Mouse (Mus musculus): ENCODE measurements around the gene 1700069L16Rik. TPM values are rescaled to one million over a fixed set of nuclear protein-coding genes. Genes with fewer than 3 reads are reported as not detected.

Gene 1700069L16Rik
- polyA plus RNA-seq, 1 experiment from 2014 or later, result not detected

DNA sequence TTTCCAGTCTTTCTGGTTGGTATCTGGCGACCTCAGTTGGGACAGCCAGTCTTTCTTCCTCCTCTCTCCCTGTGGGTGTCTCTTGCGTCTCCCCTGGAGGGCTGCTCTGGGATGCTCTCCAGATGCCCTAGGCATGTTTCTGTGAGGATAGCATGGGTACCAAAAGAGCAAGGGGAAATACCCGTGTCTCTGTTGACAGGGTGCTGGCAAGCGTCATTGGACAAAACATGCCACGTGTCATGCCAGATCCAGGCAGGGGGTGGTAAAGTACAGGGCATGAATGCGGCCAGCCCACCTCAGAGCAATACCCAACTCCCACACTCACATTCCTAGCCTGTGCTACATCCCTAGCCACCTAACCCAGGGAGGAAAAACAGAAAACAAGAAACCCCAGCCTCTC lies 2.0 kb upstream of the 1700069L16Rik start:
- WGBS, result 81% methylated on average over 6 of the region's 6 CpGs
- Histone ChIP-seq H3K9ac (ENCODE audit: low read depth, low read length) (no peak overlapping the region), H3K9me3 (ENCODE audit: control insufficient read depth, low read length) (no peaks in the 10 kb centered on the region), H3K4me3 (ENCODE audit: low read length) (no peak overlapping the region), H3K4me2 (ENCODE audit: low read length) (no peak overlapping the region), H3K36me3 (ENCODE audit: control insufficient read depth, insufficient read depth, low read length) (no peaks in the 10 kb centered on the region), H3K27me3 (replicated peaks; ENCODE audit: control insufficient read depth, insufficient read depth, low read length) (no peaks in the 10 kb centered on the region), H3K27ac (ENCODE audit: low read depth, low read length) (no peak overlapping the region), H3K4me1 (ENCODE audit: control insufficient read depth, insufficient read depth, low read depth, low read length) (peaks cover 11% of the 10 kb centered on the region)
- ATAC-seq, result no peak

DNA sequence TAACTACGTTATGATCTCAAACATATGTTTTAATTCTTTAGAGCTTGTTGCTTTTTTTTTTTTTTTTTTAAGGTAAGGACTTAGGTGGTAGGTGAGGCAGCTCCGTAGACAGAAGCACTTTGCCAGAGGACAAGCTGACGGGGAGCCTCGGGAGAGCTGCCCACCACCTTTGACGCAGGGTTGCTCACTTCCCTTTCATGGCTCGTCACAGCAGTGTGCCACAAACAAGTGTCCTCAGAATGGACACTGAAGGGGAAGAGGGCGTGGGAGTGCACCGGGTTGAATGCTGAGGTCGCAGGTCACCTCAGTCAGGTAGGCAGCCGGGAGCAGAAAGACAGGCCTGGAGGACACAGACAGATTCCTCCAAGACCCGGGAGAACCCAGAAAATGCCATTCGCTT lies 845 bp upstream of the 1700069L16Rik start:
- Histone ChIP-seq H3K4me2 (ENCODE audit: low read length) (no peak overlapping the region), H3K36me3 (ENCODE audit: control insufficient read depth, insufficient read depth, low read length) (no peaks in the 10 kb centered on the region), H3K4me3 (ENCODE audit: low read length) (no peak overlapping the region), H3K9me3 (ENCODE audit: control insufficient read depth, low read length) (no peaks in the 10 kb centered on the region), H3K27me3 (replicated peaks; ENCODE audit: control insufficient read depth, insufficient read depth, low read length) (no peaks in the 10 kb centered on the region), H3K4me1 (ENCODE audit: control insufficient read depth, insufficient read depth, low read depth, low read length) (peaks cover 7% of the 10 kb centered on the region), H3K27ac (ENCODE audit: low read depth, low read length) (no peak overlapping the region), H3K9ac (ENCODE audit: low read depth, low read length) (no peak overlapping the region)
- ATAC-seq, result no peak
- 66% methylated on average over 12 of the region's 12 CpGs for WGBS

DNA sequence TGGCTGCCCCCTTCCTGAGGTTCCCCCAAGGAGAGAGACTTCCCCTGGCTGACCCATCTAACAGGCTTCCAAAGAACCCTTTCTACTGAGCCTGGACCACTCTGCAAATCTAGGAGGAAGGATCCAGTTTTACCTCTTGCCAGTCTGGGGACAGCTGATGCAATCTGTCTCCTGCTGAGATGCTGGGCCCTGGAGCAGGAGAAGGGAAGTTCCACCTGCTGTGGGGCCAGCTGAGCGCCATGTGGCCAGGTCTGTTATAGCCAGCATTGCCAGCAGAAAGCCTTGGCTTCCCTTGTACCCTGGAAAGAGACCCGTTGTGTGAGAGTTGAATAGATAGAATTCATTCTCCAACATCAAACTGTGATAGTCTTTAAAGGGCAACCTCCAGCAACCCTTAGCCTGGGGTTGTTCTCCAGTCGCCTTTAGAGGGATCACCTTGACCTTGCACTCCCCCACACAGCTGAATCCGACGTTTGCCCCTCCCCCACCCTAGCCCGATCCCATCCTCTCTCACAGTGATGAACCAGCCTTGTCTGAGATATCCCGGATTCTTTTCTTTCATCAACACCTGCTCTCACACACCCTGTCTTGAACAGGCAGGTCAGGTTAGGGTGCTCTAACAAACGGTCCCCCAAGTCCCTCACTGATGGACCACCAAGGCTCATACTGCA lies 870 bp downstream of the 1700069L16Rik start:
- H3K4me1 ChIP-seq (ENCODE audit: control insufficient read depth, insufficient read depth, low read depth, low read length), result peaks cover 11% of the 10 kb centered on the region
- no peak overlapping the region for H3K4me3 ChIP-seq (ENCODE audit: low read length)
- 0 out of 2 replicates have a peak, but pooled peaks have one; percentile 3 for ATAC-seq
- no peak overlapping the region for H3K9ac ChIP-seq (ENCODE audit: low read depth, low read length)
- no peak overlapping the region; the same call in 1 of the 2 replicates for H3K27ac ChIP-seq (ENCODE audit: low read depth, low read length)
- no peaks in the 10 kb centered on the region for H3K9me3 ChIP-seq (ENCODE audit: control insufficient read depth, low read length)
- no peaks in the 10 kb centered on the region for H3K36me3 ChIP-seq (ENCODE audit: control insufficient read depth, insufficient read depth, low read length)
- 33% methylated on average over 8 of the region's 8 CpGs for WGBS
- no peak overlapping the region for H3K4me2 ChIP-seq (ENCODE audit: low read length)
- H3K27me3 ChIP-seq (replicated peaks; ENCODE audit: control insufficient read depth, insufficient read depth, low read length), result no peaks in the 10 kb centered on the region

DNA sequence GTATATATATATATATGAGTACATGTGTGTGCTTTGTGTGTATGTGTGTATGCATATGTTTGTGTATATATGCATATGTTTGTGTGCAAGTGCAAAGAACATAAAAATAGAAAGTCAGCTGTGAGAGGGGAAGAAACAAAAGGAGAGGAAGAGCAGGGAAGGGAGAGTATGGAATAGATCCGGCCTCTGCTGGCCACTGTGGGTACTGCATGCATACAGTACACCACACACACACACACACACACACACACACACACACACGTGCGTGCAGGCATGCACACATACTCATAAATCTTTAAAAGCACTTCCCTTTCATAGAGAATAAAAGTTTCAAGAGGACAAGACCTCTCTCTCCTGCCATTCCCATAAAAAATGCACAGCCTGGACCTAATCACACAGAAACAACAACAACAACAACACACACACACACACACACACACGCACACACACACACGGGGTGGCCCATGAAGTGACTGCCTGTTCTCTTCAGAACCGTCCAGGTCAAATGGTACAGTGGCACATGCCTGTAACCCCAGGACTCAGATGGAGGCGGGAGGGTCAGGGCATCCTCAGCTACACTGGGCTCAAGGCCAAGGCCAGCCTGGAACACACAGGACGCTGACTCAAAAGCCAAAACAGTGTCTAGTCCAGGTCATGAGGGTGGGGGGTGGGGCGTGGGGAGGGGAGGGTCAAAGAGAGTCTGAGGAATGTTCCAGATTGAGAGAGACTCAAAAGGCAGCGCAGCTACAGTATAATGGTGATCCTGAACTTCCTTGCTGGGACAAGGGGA lies 2.2 kb downstream of the 1700069L16Rik start:
- WGBS, result 85% methylated on average over 10 of the region's 10 CpGs
- no peak overlapping the region for H3K4me3 ChIP-seq (ENCODE audit: low read length)
- H3K9me3 ChIP-seq (ENCODE audit: control insufficient read depth, low read length), result no peaks in the 10 kb centered on the region
- no peak overlapping the region for H3K9ac ChIP-seq (ENCODE audit: low read depth, low read length)
- H3K27ac ChIP-seq (ENCODE audit: low read depth, low read length), result no peak overlapping the region
- no peaks in the 10 kb centered on the region for H3K27me3 ChIP-seq (replicated peaks; ENCODE audit: control insufficient read depth, insufficient read depth, low read length)
- H3K36me3 ChIP-seq (ENCODE audit: control insufficient read depth, insufficient read depth, low read length), result no peaks in the 10 kb centered on the region
- no peak for ATAC-seq
- H3K4me1 ChIP-seq (ENCODE audit: control insufficient read depth, insufficient read depth, low read depth, low read length), result peaks cover 11% of the 10 kb centered on the region
- H3K4me2 ChIP-seq (ENCODE audit: low read length), result no peak overlapping the region

DNA sequence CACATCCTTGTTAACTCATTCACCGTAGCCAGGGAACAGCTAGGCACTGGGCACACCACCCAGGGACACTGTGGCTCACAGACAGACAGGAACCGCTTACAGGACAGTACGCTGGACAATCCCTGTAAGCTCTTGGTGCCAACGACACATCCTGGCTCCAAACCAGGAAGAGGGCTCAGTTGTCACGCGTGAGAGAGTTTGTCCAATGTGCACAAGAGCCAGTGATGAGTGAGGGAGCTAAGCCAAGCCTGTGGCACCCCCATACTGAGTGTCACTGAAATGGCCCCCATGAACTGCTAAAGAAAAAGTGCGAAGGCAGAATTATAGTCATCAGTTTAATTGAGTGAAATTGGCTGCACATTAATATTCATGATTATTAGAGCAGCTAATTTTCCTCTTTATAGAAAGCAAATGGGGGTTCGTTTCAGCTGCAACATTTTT lies 5.3 kb downstream of the 1700069L16Rik start:
- H3K27ac ChIP-seq (ENCODE audit: low read depth, low read length), result peak overlapping the region; percentile 48
- H3K4me2 ChIP-seq (ENCODE audit: low read length), result no peak overlapping the region
- H3K27me3 ChIP-seq (replicated peaks; ENCODE audit: control insufficient read depth, insufficient read depth, low read length), result no peaks in the 10 kb centered on the region
- H3K4me3 ChIP-seq (ENCODE audit: low read length), result no peak overlapping the region
- no peaks in the 10 kb centered on the region for H3K36me3 ChIP-seq (ENCODE audit: control insufficient read depth, insufficient read depth, low read length)
- H3K9me3 ChIP-seq (ENCODE audit: control insufficient read depth, low read length), result no peaks in the 10 kb centered on the region
- 47% methylated on average over 8 of the region's 8 CpGs for WGBS
- peaks cover 28% of the 10 kb centered on the region for H3K4me1 ChIP-seq (ENCODE audit: control insufficient read depth, insufficient read depth, low read depth, low read length)
- ATAC-seq, result no peak
- no peak overlapping the region for H3K9ac ChIP-seq (ENCODE audit: low read depth, low read length)

DNA sequence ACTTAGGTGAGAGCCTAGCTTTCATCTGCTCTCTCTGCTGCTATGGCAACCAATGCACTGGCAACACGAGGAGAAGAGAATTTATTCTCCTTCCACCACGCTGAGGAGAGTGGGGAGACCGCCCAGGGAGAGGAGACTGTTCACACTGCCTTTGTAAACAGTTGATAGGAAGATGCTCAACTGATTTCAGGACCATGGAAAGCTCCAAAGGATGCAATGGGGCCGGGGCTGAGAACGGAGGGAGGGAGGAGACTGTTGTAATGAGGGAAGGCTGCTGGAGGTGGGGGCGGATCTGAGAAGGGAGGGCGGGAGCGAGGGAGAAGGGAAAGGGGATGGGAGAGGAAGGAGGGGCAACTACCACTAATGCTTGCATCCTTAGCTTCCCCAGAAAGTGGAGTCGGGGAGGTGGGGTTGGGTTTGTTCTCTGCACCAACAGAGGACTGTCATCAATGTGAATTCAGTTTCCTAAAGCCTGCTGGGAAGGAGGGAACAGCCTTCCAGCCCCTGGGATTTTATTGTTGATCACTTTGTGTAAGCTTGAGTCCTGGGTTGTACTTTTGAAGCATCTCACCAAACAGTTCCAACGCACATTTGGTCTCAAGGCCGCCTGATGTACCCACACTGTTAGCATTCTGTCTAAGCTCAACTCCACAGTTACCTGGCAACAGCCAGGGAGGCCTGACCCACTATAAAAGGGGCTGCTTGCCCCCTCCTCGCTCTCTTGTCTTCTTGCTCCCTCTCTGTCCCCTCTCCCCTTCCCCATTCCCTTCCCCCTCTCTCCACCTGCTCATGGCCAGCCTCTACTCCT lies 7.8 kb downstream of the 1700069L16Rik start:
- Histone ChIP-seq H3K4me3 (ENCODE audit: low read length) (no peak overlapping the region), H3K36me3 (ENCODE audit: control insufficient read depth, insufficient read depth, low read length) (no peaks in the 10 kb centered on the region), H3K4me2 (ENCODE audit: low read length) (peak overlapping the region; percentile 34; the same call in 1 of the 2 replicates), H3K9ac (ENCODE audit: low read depth, low read length) (no peak overlapping the region), H3K4me1 (ENCODE audit: control insufficient read depth, insufficient read depth, low read depth, low read length) (peaks cover 26% of the 10 kb centered on the region), H3K27me3 (replicated peaks; ENCODE audit: control insufficient read depth, insufficient read depth, low read length) (no peaks in the 10 kb centered on the region), H3K27ac (ENCODE audit: low read depth, low read length) (peak overlapping the region; percentile 83), H3K9me3 (ENCODE audit: control insufficient read depth, low read length) (no peaks in the 10 kb centered on the region)
- WGBS, result 4% methylated on average over 12 of the region's 12 CpGs
- peak; percentile 92 for ATAC-seq

DNA sequence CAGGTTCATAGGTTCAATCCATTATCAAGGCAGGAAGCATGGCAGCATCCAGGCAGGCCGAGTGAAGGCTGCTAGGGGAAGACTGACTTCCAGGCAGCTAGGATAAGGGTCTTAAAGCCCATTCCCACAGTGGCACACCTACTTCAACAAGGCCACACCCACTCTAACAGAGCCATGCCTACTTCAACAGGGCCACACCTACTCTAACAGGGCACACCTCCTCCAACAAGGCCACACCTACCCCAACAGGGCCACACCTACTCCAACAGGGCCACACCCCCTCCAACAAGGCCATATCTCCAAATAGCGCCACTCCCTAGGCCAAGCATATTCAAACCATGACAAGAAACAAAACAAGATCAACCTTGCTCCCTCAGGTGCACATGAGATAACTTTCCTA lies 11.7 kb downstream of the 1700069L16Rik start:
- Histone ChIP-seq H3K36me3 (ENCODE audit: control insufficient read depth, insufficient read depth, low read length) (no peaks in the 10 kb centered on the region), H3K4me2 (ENCODE audit: low read length) (no peak overlapping the region), H3K9me3 (ENCODE audit: control insufficient read depth, low read length) (no peaks in the 10 kb centered on the region), H3K27ac (ENCODE audit: low read depth, low read length) (no peak overlapping the region), H3K27me3 (replicated peaks; ENCODE audit: control insufficient read depth, insufficient read depth, low read length) (no peaks in the 10 kb centered on the region), H3K4me1 (ENCODE audit: control insufficient read depth, insufficient read depth, low read depth, low read length) (peaks cover 18% of the 10 kb centered on the region), H3K9ac (ENCODE audit: low read depth, low read length) (no peak overlapping the region), H3K4me3 (ENCODE audit: low read length) (no peak overlapping the region)
- ATAC-seq, result no peak
- 71% methylated on average over 2 of the region's 2 CpGs for WGBS

DNA sequence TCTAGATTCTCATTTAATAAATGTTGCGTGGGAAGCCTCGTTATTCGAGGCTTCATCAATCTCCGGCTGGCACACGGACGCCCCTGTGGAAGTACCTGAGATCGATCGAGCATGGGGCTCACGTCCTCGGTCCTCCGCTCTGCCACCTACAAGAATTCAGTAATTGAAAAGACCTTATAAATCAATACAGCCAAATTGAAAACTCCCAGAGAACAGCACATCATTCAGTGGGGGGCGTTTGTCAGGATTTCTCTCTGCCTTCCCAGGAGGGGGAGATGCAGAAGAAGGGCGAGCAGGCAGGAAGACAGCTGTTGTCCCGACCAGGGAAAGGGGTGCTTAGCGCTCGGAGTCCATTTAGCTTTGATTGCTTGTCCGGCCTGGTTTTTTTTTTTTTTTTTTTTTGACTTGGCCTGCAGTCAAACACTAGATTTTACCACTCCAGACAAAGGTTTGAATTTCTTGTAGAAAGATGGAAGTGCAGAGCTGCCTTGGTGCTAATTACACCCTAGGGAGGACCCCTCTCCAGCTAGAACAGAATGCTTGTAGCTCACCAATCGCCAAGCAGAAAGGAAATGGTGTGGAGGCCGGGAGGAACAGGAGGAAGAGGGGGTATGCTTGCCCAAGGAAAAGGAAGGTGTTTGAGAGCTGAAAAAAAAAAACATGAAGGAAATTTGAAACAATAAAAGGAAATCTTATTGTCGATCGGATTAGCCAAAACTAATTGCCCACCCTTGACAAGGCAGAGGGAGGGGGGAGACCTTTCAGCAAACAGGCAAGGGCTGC lies 20.6 kb downstream of the 1700069L16Rik start:
- peaks cover 12% of the 10 kb centered on the region for H3K4me1 ChIP-seq (ENCODE audit: control insufficient read depth, insufficient read depth, low read depth, low read length)
- H3K9ac ChIP-seq (ENCODE audit: low read depth, low read length), result no peak overlapping the region
- H3K27me3 ChIP-seq (replicated peaks; ENCODE audit: control insufficient read depth, insufficient read depth, low read length), result no peaks in the 10 kb centered on the region
- no peak overlapping the region for H3K4me2 ChIP-seq (ENCODE audit: low read length)
- H3K9me3 ChIP-seq (ENCODE audit: control insufficient read depth, low read length), result no peaks in the 10 kb centered on the region
- H3K27ac ChIP-seq (ENCODE audit: low read depth, low read length), result peak overlapping the region; percentile 62
- no peaks in the 10 kb centered on the region for H3K36me3 ChIP-seq (ENCODE audit: control insufficient read depth, insufficient read depth, low read length)
- WGBS, result 36% methylated on average over 21 of the region's 21 CpGs
- peak; percentile 77 for ATAC-seq
- H3K4me3 ChIP-seq (ENCODE audit: low read length), result no peak overlapping the region

Data from hindbrain, embryonic 16.5 days (tissue).